Mouse (Mus musculus) B cell, adult 67 days (primary cell): ENCODE results near the gene Map1s. TPM values are rescaled to one million over a fixed set of nuclear protein-coding genes. Genes with fewer than 3 reads are reported as not detected.

Experiments
- total RNA-seq, 2 experiments: library from RNA; stranded (reverse); gene quantifications; 4 replicates each; pipeline ENCODE4 v1.2.4; 2023

Map1s gene
- total RNA-seq = 10 to 100 TPM; 64.6 to 71.3 TPM

DNA sequence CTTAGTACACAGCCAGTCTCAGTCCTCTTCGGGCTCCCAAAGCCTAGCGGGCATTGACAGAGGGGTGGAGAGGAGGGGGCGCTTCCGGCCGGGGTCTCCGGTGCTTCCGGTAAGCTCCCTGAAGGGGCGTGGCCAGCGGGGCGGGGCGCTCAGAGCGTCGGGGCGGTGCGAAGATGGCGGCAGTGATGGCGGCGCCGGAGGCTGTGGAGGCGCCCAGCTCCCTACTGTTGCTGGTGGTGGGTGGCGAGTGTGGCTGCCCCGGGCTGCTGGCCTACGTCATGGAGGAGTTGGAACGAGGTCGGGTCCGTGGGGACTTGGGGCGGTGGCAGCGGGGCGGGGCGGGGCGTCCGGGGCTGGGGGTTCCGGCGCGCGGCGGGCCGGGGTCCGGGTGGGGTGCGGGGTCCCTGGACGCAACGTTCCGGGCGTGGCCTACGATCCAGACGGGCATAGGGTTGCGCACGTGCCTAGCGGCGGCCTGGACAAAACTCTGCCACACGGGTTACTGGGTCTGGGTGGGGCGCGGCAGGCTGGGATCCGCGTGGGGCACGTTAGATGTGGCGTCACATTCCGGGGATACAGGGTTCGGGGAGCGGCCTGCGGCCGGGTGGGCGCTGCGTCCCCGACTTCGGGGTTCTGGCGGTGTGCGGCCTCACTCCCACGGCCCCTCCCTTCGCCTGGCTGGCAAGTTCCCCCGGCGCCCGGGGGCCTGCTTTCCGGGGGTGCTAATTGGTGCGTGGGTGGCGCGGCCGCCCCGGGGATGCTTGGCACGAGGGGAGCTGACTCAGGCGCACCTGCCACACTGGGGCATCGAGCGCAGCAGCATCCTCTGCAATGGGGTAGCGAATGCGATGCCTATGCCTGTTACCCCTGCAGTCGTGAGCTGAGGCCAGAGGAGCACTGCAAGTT is at the start of gene Map1s:
TSS of gene Map1s (plus strand) at position 102 of the 906 bp plus-strand sequence.

GRCm38 (mm10) chr8:70862824-70863641 is 42.7 kb upstream of the Map1s start, which contains the start of gene Kcnn1:
Kcnn1 (minus strand) TSS chr8:70863258.

GRCm38 (mm10) chr8:70873364-70873985 is 32.3 kb upstream of the Map1s start, which contains the start of gene Ccdc124:
Ccdc124 (minus strand) TSS chr8:70873935.

DNA sequence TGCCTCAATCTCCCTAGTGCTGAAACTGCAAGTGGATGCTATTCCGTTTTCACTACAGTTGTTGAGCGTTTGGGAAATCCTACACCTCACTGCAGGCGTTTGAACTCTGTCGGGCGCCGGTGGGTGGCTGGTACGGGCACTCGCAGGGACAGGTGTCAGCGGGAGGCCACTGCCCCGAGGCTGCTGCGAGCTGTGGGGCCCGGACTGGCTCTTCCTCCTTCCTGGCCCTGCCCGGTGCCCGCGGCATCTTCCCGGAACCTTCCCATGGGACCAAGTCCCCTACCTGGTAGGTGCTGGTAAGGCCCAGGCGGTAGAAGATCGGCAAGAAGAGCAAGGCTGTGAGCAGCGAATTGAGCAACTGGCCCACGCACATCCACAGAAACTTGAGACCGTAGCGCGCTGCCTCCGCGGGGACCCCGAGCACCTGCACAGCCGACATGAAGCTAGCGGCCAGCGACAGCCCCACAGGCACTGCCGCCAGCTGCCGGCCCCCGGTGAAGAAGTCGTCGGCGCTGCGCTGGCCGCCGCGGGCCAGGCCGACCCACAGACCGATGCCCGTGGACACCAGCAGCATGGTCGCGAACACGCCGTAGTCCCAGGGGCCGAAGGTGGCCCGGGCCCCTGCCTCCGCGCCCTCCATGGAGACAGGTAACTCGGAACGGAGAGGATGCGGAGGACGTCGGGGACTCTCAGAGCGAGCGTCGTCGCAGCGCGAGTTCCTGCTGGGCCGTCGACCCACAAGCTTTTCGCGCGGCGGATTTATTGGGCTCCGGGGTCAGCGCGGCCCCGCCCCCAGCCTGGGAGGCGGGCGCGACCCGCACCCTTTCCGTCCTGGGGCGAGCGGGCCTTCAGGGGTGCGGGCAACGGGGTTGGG is 13.5 kb upstream of the Map1s start, which contains the start of gene Slc5a5:
TSS of gene Slc5a5 (minus strand) at position 736 of the 874 bp plus-strand sequence.

GRCm38 (mm10) chr8:70897021-70897680 is 8.6 kb upstream of the Map1s start, which contains the start of gene Rpl18a:
Rpl18a (minus strand) TSS chr8:70897412.

Other genes with a start within 250 kb of the Map1s start
- 10 to 100 TPM; 14.3 to 16.2 TPM for gene Pgpep1, start 245.5 kb upstream of the Map1s start, total RNA-seq
- gene Lsm4, start 232.7 kb upstream of the Map1s start, total RNA-seq = 100 to 1,000 TPM; 114 to 117 TPM
- 1,000 to 10,000 TPM; 1,149 to 1,767 TPM for gene Jund, start 207.0 kb upstream of the Map1s start, total RNA-seq
- 10 to 100 TPM; 19.0 to 55.4 TPM for gene Iqcn, start 202.5 kb upstream of the Map1s start, total RNA-seq
- not detected for gene Gm3336, start 187.4 kb upstream of the Map1s start, total RNA-seq
- 1 to 10 TPM; 3.8 to 4.3 TPM for gene Pde4c, start 182.2 kb upstream of the Map1s start, total RNA-seq
- 10 to 100 TPM; 11.7 to 14.5 TPM for gene Rab3a, start 151.3 kb upstream of the Map1s start, total RNA-seq
- 10 to 100 TPM; 24.5 to 25.5 TPM for gene Mpv17l2, start 145.0 kb upstream of the Map1s start, total RNA-seq
- 10 to 100 TPM; 26.3 to 27.3 TPM for gene Pik3r2, start 129.2 kb upstream of the Map1s start, total RNA-seq
- 100 to 1,000 TPM; 196 to 209 TPM for gene Mast3, start 100.9 kb upstream of the Map1s start, total RNA-seq
- under 1 TPM in 1 of 2 experiments, not detected in 1; 0.55 TPM for gene Il12rb1, start 97.5 kb upstream of the Map1s start, total RNA-seq
- gene Arrdc2, start 66.2 kb upstream of the Map1s start, total RNA-seq = 10 to 100 TPM; 22.2 to 25.6 TPM
- not detected for gene Kcnn1, start 42.7 kb upstream of the Map1s start, total RNA-seq
- 10 to 100 TPM; 40.9 to 42.3 TPM for gene Ccdc124, start 32.0 kb upstream of the Map1s start, total RNA-seq
- not detected for gene Slc5a5, start 13.2 kb upstream of the Map1s start, total RNA-seq
- gene Rpl18a, start 8.5 kb upstream of the Map1s start, total RNA-seq = 1,000 to 10,000 TPM; 3,871 to 4,029 TPM